Mouse (Mus musculus) spleen, postnatal 4 days (tissue): Measurements from ENCODE around the gene Psmc3ip.
A peak's percentile ranks its signal among the peaks of the same experiment; 100 is the strongest.

Source experiments
- DNase-seq, 2 experiments: peaks; one replicate each; pipeline ENCODE4 v3.0.0; 2022; ENCODE audit warnings: low spot score in 2 of 2

Psmc3ip gene

DNA sequence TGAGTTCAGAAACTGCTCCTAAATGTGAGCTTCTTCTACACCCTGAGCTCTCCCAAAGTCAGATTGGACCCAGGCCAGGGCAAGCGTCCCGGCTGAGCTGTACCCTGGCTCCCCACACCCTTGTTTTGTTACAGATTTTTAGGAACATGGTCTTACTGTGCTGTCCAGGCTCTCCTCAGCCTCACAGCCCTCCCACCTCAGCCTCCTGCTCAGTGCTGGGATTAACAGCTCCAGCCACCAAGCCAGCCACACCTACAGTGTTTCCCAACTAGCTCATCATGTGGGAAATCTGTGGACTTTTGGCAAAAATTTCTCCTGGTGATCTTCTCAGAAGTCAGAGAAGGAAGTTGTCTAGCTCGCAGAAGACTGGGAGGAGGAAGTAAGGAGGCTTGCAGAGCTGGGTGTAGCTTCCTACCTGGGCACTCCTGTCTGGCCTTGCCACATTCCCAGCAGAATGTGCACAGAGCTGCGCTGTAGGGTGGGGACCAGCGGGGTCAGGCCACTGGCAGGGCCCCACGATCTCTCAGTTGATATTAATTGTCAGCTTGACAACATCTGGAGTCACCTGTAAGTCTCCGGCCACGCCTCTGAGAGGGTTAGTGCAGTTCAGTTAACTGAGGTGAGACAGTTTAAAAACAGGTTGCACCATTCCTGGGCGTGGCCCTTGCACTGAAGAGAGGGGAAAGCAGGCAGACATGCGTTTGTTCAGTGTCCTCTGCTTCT lies 42.3 kb downstream of the Psmc3ip start:
- peak in 1 of 2 experiments; percentile 70 for DNase-seq

GRCm38 (mm10) chr11:101051617-101052016 lies 43.6 kb downstream of the Psmc3ip start:
- DNase-seq = peak in 1 of 2 experiments; percentile 53

GRCm38 (mm10) chr11:101051051-101051493 lies 44.2 kb downstream of the Psmc3ip start:
- DNase-seq = peak in 1 of 2 experiments; percentile 56

DNA sequence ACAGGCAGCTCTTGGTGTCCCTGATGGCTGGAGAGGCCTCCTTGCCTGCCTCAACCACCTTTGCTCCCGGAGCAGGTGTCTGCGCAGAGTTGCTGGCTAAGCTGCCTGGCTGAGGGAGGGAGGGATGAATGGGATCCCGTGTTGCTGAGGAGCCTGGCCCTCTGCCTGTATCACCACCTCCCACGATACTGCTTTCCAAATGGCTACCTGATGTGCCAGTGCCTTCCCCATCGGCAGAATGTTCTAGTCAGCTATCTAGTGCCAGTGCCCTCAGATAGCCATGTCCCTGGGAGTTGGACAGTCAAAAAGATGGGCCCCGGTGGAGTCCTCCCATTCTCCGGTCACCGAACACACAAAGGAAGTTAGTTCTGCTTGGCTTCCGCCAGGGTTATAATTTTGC lies 44.9 kb downstream of the Psmc3ip start:
- peak in 1 of 2 experiments; percentile 52 for DNase-seq

DNA sequence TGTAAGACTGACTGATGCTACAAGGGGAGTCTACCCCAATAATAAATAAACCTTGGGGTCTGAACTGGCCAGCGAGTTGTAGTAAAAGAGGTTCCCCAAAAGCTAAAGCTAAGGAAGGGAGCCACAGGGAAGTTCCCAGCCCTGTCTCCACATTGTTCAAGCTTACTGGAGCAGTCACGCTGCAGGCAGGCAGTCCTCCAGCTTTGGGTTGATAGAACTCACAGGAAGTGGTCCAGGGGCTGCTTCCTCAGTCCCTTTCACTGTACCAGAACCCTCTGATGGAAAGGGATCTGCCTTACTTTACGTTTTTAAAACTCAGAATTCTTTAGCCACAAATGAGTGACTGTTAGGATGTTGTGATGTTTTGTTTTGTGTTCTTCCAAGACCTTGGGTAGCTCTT lies 47.7 kb downstream of the Psmc3ip start:
- DNase-seq = peak in 1 of 2 experiments; percentile 53

DNA sequence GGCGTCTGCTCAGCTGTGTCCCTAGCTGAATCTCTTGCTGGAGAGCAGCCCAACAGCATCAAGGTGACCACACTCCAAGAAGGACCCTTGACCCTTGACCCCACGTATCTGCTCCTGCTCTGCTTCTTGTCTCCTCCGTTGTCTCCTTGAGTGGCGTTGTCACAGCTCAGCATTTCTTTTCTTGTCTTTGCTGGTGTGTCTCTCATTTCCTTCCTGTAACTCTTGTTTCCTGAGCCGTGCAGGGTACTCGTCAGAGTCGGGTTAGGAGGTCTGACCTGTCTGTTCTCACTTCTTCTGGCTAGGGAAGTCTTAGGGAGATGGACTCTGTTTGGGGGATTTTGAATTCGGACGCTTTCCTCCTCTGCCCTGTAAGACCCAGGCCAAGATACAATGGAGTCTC lies 48.8 kb downstream of the Psmc3ip start:
- DNase-seq = peak in 1 of 2 experiments; percentile 61

- no peak for DNase-seq
Measured at GRCm38 (mm10) chr11:101045826-101046225, 49.4 kb downstream of the Psmc3ip start.
